Mouse (Mus musculus) testis, adult 2 months (tissue): ENCODE measurements around the gene Zfp931.

Source experiments
- CTCF ChIP-seq: fragments of 200-500 bp; IDR thresholded peaks from 2 replicates; pipeline ENCODE4 v1.5.1; 2012; ENCODE audit warnings: low read depth, mild to moderate bottlenecking, inconsistent platforms, low read length, moderate library complexity; ENCODE audit not compliant: control insufficient read depth, insufficient read depth, insufficient replicate concordance
- POLR2A ChIP-seq: fragments of 200-500 bp; IDR thresholded peaks from 2 replicates; pipeline ENCODE4 v1.6.1; 2012; ENCODE audit warnings: low read depth, mild to moderate bottlenecking, inconsistent platforms, low read length, moderate library complexity; ENCODE audit not compliant: control insufficient read depth

DNA sequence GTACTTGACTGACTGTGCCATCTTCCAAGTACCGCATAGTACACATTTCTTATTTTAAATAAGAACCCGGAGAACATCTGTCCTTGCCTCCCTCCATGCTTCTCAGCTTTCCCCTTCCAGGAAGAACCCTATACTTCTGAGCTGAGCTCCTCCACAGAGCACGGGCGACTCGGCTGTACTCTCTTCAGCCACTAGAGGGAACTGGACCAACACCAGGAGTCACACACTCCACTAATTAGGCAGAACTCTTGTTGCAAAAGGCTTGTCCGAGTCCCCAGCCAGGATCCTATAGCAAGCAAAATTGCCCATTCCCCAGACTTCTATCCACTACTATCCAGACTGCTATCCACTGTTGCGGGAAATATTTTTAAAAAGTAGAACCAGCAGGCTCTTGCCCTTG lies 23.7 kb upstream of the Zfp931 start:
- peak; percentile 53; the same call in 1 of the 2 replicates for TF ChIP-seq CTCF
- no peak for TF ChIP-seq POLR2A
